Mouse (Mus musculus) olfactory bulb, adult 2 months (tissue): Measurements from ENCODE around the gene Cacna1d.

Source experiments
- CTCF ChIP-seq: fragments of 200-500 bp; IDR thresholded peaks from 2 replicates; pipeline ENCODE4 v1.5.1; 2012; ENCODE audit warnings: low read depth, mild to moderate bottlenecking, low read length, moderate library complexity; ENCODE audit not compliant: insufficient read depth
- POLR2A ChIP-seq: fragments of 200-500 bp; IDR thresholded peaks from 2 replicates; pipeline ENCODE4 v1.6.1; 2012; ENCODE audit warnings: mild to moderate bottlenecking, low read depth, low read length, moderate library complexity; ENCODE audit not compliant: insufficient read depth

DNA sequence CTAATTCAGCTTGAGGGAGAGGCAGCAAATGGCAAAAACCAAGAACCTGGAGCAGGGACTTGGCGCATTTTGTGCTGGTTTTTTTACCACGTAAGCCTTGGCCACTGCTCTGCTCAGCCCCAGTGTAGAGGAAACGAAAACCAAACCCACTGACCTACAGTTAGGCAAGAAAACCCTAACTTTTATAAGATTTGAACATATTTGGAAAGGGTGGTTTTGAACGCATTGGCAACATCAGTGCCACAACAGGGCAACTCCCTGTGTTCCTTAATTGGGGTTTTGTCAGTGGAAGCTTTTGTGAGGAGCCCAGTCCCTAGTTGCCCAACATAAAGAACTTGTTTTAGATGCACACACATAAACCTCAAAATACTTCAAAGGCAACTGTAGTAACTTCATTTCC lies 384.7 kb downstream of the Cacna1d start:
- no peak for TF ChIP-seq CTCF
- TF ChIP-seq POLR2A: no peak
